Mouse (Mus musculus): ENCODE results near the gene Cbx8. TPM values are rescaled to one million over a fixed set of nuclear protein-coding genes. Genes with fewer than 3 reads are reported as not detected.

Gene Cbx8
- 1.3 TPM in 1 of 2 replicates, not detected in the other for total RNA-seq (2015; ENCODE audit: low replicate concordance)
- total RNA-seq (2017; ENCODE audit: low replicate concordance), result 1.0 and 3.3 TPM in 2 replicates

GRCm38 (mm10) chr11:119040600-119041324 lies at the start of gene Cbx8:
Gene Cbx8 (minus strand): TSS chr11:119040969.
- ATAC-seq (replicated peaks; ENCODE audit: low FRiP score, poor library complexity, severe bottlenecking), result peak; percentile 76

- no peak for ATAC-seq (replicated peaks; ENCODE audit: low FRiP score, poor library complexity, severe bottlenecking)
Measured at GRCm38 (mm10) chr11:119090076-119090960, 49.5 kb upstream of the Cbx8 start.

DNA sequence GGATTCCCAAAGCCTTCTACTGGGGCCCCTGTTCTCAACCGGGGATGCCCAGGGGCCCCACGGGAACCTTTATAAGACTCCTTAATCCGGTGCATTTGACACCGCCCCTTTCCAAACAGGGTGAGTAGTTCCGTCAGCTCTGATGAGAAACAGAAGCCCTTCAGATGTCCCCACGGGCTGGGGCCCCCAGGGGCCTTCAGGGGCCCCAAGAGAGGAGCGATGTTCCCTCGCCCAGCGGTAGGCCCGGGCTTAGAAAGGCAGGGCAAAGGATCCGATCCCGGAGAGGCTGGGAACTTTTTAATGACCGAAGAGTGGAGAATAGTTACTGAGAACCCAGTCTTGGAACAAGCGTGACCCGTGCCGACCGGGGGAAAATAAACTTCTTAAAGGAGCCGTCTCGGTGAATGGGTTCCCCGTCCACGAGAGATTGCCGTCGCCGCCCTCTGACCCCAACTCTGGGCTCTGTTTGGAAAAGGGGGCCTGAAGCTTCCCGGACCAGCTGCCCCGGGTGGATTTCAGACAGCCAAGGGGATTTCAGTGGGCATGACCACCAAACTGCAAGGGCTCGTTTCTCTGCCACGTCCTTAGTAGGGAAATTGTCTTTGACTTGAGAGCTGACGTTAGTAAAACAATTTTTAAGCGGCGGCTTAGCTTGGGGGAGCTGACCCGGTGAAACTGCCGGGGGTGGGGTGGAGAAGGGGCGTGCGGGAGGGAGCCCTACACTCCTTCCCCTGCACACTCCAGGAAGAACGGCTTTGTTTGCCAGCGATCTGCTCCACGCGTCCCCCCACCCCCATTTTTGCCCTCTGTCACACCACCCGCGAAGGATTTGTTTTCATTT lies 48.7 kb upstream of the Cbx8 start:
- no peak for ATAC-seq (replicated peaks; ENCODE audit: low FRiP score, poor library complexity, severe bottlenecking)

DNA sequence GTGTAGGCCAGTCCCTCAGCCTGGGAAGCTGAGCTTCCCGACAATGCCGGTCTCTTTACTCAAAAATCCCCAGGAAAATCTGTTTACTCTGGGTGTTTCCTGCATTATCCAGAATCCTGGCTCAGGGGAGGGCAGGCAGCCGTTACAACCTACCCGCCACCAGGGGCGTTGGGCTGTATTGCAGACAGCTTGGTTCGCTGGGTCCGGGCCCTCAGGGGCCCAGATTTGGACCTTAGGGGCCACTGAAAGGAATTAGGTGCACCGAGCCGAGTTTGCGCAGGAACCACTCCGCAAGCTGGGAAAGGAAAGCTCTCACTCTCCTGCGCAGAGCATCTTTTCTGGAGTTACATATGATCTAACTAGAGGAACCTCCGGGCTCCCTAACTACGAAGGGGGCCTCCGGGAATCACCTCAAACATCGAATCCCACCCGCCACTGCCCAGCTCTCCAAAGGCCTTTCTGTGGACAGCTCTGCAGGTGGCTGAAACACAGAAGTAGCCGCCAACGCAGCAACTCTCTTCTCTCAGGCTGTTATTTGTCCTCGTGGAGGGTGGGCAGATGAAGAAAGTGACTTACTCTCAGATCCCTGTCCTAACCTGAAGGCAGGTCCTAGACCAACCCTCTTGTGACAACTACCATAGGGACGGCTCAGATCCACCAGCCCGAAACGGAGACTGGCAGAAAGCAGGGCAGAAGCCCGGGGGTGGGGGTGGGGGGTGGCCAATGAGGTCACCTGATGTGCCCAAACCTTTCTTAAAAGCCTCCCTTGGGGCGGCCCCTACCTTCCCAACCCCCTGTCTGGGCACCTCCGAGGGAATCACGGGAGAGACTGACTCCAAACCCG lies 47.8 kb upstream of the Cbx8 start:
- ATAC-seq (replicated peaks; ENCODE audit: low FRiP score, poor library complexity, severe bottlenecking), result no peak

GRCm38 (mm10) chr11:119087301-119088082 lies 46.7 kb upstream of the Cbx8 start:
- no peak for ATAC-seq (replicated peaks; ENCODE audit: low FRiP score, poor library complexity, severe bottlenecking)

DNA sequence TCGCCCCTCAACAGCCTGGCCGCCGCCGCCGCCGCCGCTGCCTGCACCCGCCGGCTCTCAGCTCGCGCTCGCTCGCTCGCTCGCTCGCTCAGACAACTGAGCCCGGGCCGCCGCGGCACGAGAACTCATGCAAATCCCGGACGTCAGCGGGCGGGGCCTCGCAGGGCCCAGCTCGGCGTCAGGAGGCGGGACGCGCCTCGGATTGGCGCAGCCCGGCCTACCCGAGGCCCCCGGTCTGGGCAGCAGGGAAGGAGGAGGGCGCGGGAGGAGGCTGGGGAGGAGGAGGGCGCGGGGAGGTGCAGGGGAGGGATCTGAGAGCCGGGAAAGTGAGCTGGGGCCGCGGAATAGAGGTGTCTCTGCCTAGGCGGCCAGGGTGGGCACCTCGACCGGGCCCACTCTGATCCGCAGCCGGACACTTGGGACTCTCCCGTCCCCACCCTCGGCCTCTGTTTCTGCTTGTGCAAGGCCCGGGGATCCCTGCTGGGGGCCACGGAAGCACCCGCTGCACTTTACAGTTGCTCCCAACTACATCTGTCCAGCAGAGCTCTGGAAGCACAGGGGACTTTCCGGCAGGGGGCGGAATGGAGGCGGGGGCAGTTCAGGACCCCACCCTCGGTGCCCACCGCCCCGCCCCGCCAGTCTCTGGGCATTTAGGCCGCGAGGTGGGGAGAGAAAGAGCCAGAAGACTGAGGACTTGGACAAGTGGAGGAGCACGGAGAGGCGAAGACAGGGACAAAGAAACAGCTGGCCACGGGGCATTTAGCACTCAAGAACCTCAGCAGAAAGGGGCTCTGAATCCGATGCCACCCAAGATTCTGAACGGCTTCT lies 45.6 kb upstream of the Cbx8 start, which contains the start of gene Cbx4:
Gene Cbx4 (minus strand): TSS at position 78 of the 828 bp plus-strand sequence.
- ATAC-seq (replicated peaks; ENCODE audit: low FRiP score, poor library complexity, severe bottlenecking), result peak; percentile 37; the same call in 1 of the 2 replicates

DNA sequence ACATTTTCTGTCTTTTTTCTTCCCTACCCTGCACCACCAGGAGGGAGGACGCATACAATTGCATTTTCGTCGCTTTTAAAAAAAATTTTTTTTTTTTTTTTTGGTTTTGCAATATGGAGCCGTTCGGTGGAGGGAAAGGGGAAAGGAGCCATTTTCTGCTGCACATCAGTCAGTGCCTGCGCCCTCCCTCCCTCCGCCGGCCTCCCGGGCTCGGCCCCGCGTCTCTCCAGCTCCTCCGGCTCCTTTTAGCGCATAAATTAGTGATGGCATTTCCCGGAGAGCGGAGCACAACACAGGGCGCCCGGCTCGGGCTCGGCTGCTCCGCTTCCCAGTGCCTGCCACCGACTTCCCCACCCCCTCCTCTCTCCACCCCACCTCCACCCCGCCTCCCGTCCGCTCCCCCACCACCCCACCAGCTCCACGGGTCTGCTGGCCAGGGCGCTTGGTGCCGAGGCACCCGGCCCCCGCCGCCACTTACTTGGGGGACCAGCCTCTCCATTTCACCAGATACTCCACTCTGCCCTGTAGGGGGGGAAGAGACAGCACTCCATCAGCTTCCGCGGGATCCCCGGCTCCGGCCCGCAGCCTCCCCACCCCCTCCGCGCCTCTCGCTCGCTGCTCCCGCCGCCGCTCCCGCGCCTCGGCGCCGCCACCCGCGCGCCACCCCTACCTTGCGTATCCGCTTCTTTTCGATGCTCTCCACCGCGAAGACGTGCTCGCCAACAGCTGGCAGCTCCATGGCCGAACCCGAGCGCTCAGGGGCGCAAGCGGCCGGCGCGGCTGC lies 44.7 kb upstream of the Cbx8 start:
- ATAC-seq (replicated peaks; ENCODE audit: low FRiP score, poor library complexity, severe bottlenecking), result no peak

GRCm38 (mm10) chr11:119084446-119085278 lies 43.9 kb upstream of the Cbx8 start:
- ATAC-seq (replicated peaks; ENCODE audit: low FRiP score, poor library complexity, severe bottlenecking), result no peak

DNA sequence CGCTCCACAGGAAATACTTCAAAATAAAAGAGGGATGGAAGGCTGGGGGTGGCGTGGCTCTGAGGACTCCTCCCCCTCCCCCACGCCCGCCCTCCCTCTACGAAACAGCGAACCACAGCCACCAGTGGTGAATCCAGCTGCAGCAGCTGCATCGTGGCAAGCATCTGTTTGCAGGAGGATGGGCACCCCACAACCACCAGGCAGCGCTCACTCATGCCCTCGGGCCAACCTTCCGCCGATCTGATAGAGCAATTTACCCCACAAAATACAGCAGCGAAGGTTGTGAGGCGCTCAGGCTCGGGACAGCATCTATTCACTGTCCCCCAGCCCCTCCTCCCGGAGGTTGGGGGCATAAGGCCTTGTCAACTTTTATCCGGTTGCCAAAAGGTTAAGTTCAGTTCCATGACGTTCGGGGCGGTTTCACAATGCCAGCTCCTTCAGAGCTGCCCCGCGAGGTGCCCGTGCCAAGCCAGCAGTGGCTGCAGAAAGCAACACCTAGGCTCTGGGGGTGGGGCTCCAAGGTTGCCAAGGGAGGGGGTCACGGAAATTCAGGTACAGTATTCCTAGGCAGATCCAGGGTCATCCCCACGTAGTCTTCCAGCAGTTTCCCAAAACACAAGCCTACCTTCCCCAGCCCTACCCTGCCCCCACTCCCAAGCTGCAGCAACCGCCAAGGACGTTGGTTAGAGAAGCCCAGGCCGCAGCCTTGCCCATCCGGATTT lies 43.1 kb upstream of the Cbx8 start:
- no peak for ATAC-seq (replicated peaks; ENCODE audit: low FRiP score, poor library complexity, severe bottlenecking)

DNA sequence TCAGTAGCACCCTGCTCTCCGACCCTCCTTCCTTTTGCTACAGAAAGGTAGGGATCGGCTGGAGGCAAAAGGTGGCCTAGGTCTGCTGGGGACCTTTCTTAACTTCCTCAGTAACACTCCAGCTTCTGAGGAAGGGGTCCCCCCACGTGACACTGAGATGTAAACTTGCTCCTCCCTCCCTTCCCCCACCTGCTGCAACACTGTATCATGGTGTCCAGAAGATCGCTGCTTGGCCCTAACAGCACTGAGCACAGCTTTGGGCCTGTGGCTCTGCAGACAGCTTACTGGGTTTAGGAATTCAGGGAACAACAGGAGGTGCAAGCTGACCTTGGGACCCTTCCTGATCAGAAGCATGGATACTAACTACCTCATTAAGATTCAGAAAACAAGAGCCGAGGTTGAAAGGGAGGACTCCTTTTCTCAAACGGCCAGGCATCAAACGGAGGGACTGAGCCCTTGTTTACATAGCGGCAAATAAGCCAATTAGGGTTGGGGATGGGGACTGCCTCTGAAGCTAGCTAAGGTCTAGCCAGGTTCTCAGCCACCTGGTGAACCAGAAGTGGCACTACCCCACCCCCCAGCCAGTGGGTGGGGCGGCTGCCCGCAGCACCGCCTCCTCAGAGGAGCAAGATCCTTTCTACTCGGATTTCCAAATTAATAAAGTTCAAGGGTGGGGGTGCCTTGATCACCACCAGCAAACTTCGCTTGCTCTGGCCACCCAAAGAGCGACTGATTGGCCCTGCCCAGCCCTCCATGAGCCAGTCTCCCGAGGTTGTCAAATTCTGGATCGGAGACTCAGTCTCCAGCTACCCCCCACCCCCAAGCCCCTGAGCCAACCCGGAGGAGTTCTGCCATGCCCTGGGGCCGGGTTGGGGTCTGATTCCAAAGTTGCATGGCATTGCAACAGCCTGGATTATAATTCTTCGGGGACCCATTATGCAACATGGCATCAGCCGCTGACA lies 42.1 kb upstream of the Cbx8 start:
- no peak for ATAC-seq (replicated peaks; ENCODE audit: low FRiP score, poor library complexity, severe bottlenecking)

- no peak for ATAC-seq (replicated peaks; ENCODE audit: low FRiP score, poor library complexity, severe bottlenecking)
Measured at GRCm38 (mm10) chr11:119081839-119082637, 41.3 kb upstream of the Cbx8 start.

DNA sequence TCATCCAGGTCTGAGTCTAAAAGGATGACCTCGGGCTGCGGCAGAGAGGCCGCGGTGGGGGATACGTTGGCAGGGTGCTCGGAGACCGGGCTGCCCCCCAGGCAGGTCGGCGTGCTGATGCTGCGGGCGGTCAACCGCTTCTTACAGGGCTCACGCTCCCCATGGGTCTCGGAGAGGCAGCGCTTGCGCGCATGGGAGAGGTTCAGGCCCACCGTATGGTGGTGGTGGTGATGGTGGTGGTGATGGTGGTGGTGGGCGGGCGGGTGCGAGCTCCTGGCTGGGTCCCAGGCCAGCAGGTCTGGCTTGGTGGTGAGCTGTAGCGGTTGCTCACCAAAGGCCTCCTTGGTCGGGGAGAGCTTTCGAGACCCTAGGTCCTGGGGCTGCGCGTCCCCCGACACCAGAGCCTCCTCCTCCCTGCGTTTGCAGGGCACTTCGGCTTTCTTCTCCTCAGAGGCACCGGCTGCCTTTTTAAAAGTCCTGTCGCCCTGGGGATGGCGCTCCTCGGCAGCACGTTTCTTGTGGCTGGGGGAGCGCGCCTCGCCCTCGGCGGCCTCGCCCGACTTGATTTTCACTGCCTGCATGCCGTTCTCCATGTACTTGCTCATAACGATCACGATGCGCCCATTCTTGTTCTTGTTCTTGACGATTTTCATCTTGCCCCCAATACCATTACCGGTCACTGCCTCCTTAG lies 40.5 kb upstream of the Cbx8 start:
- no peak for ATAC-seq (replicated peaks; ENCODE audit: low FRiP score, poor library complexity, severe bottlenecking)

Data from erythroid progenitor cell, adult 5-6 weeks (primary cell).